Mouse (Mus musculus) heart, postnatal 0 days (tissue): ENCODE results near the gene Kcnk5.

Experiments used
- CTCF ChIP-seq: IDR thresholded peaks from 2 replicates; pipeline ENCODE4 v1.5.1; 2016; ENCODE audit warnings: antibody characterized with exemption, control low read depth, low read depth
- EP300 ChIP-seq: IDR thresholded peaks from 2 replicates; pipeline ENCODE4 v1.6.1; 2016; ENCODE audit warnings: antibody characterized with exemption, low read depth

GRCm38 (mm10) chr14:20110945-20111344, 70.7 kb downstream of the Kcnk5 start:
- TF ChIP-seq CTCF (no peak), EP300 (no peak)
